1 mouse cellular context compared by ENCODE assay signal in genomic region chr13:54632731-54633277, GRCm38 (mm10).
TF ChIP-seq lines count a peak whose summit lies in the region.

No protein-coding gene starts in this region.

TF ChIP-seq in MEL, 35 proteins besides CTCF, POLR2A, EP300 and RAD21:
- TF ChIP-seq SMC3 (IDR thresholded peaks at IDR 0.05; ENCODE audit: low read depth, low read length) (no peak), ZNF384 (IDR thresholded peaks at IDR 0.05; ENCODE audit: low read depth, low read length) (peak; percentile 55; the same call in 1 of the 2 replicates)
